Mouse (Mus musculus) bone marrow, adult 2 months (tissue): ENCODE data around the gene Gap43.

Experiments used
- CTCF ChIP-seq: fragments of 200-500 bp; IDR thresholded peaks from 2 replicates; pipeline ENCODE4 v1.5.1; 2011; ENCODE audit warnings: low read length, control low read depth; ENCODE audit not compliant: control insufficient read depth, insufficient read depth
- POLR2A ChIP-seq: fragments of 200-500 bp; IDR thresholded peaks from 2 replicates; pipeline ENCODE4 v1.6.1; 2011; ENCODE audit warnings: low read depth, mild to moderate bottlenecking, control low read depth, low read length, borderline replicate concordance; ENCODE audit not compliant: control insufficient read depth

DNA sequence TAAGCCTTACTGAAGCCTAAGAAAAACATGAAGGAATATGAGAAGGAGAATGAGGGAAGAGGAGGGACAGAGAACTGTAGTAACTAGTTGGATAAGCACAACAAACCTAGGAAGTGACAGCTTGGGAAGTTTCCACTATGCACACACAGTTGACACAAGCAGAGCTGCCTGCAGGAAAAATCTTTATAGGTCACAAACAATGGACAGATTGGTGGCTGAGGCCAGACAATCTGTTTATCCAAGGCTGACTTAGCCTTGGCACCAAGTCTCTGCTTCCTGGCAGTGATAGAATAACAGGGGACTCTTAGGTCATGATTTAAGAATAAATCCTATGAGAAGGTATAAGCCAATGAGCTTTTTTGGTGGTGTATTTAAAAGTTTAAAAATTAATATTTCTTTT lies 20.6 kb downstream of the Gap43 start:
- TF ChIP-seq POLR2A (no peak), CTCF (no peak)
